Mouse (Mus musculus) left cerebral cortex, adult 18-20 months (tissue): ENCODE measurements around the gene Lsm8. TPM values are rescaled to one million over a fixed set of nuclear protein-coding genes. Genes with fewer than 3 reads are reported as not detected.
"Not testable (repeated sequence)": the region's sequence is repeated elsewhere in the genome, so short reads cannot be mapped to it uniquely, and the experiment has no call there.

Source experiments
- DNase-seq, 2 experiments: peaks; one replicate each; pipeline ENCODE4 v3.0.0; 2021 to 2022; ENCODE audit warnings: low spot score in 2 of 2, mixed read lengths in 1 of 2
- long read RNA-seq, 2 experiments: library from polyadenylated mRNA; stranded (forward); transcript quantifications; one replicate each; pipeline ENCODE4 v2.0.0; 2021
- total RNA-seq, 2 experiments: library from RNA; stranded (reverse); gene quantifications; 2 replicates each; pipeline ENCODE4 v1.2.3; 2021

Lsm8 gene
- total RNA-seq = 10 to 100 TPM; 30.9 to 32.5 TPM
- long read RNA-seq, experiment 1, transcript Lsm8-201 (4 exons, 807 nt) = major isoform, 28 of 31 reads
- long read RNA-seq, experiment 1, partial matches to known transcripts = 1 of 31 reads
- long read RNA-seq, experiment 1, other reads (novel, unspliced or antisense) = 2 of 31 reads
- long read RNA-seq, experiment 2, transcript Lsm8-201 (4 exons, 807 nt) = major isoform, 21 of 23 reads
- long read RNA-seq, experiment 2, partial matches to known transcripts = 2 of 23 reads
- long read RNA-seq, experiment 2, other reads (novel, unspliced or antisense) = 0 of 23 reads

GRCm38 (mm10) chr6:18848051-18848701 is at the start of gene Lsm8:
Gene Lsm8 (plus strand): TSS chr6:18848579.
- peak; percentile 96 to 97 for DNase-seq

GRCm38 (mm10) chr6:18800869-18801511 is 47.4 kb upstream of the Lsm8 start:
- DNase-seq = no peak

- DNase-seq = no peak
Observed at GRCm38 (mm10) chr6:18812623-18813022, 35.8 kb upstream of the Lsm8 start.

GRCm38 (mm10) chr6:18815606-18816005 is 32.8 kb upstream of the Lsm8 start:
- DNase-seq = no peak

GRCm38 (mm10) chr6:18819343-18819742 is 29.0 kb upstream of the Lsm8 start:
- DNase-seq = peak; percentile 80 to 84

GRCm38 (mm10) chr6:18820246-18820645 is 28.1 kb upstream of the Lsm8 start:
- no peak for DNase-seq

- DNase-seq = no peak
Observed at GRCm38 (mm10) chr6:18822812-18823211, 25.6 kb upstream of the Lsm8 start.

GRCm38 (mm10) chr6:18832958-18833357 is 15.4 kb upstream of the Lsm8 start:
- no peak for DNase-seq

GRCm38 (mm10) chr6:18844529-18844928 is 3.9 kb upstream of the Lsm8 start:
- DNase-seq = not testable (repeated sequence)

GRCm38 (mm10) chr6:18845571-18845970 is 2.8 kb upstream of the Lsm8 start:
- DNase-seq = not testable (repeated sequence)

- no peak for DNase-seq
Observed at GRCm38 (mm10) chr6:18848702-18849061, 303 bp downstream of the Lsm8 start.

- peak; percentile 14 to 48 for DNase-seq
Observed at GRCm38 (mm10) chr6:18855323-18855722, 6.9 kb downstream of the Lsm8 start.

GRCm38 (mm10) chr6:18856487-18857078 is 8.2 kb downstream of the Lsm8 start:
- no peak for DNase-seq

- DNase-seq = no peak
Observed at GRCm38 (mm10) chr6:18866018-18866417, 17.6 kb downstream of the Lsm8 start, which contains the start of gene Ankrd7. Gene Ankrd7 (plus strand): TSS chr6:18866318.

- peak in 1 of 2 experiments; percentile 35 for DNase-seq
Observed at GRCm38 (mm10) chr6:18889030-18889429, 40.7 kb downstream of the Lsm8 start.

- no peak for DNase-seq
Observed at GRCm38 (mm10) chr6:18894142-18894541, 45.8 kb downstream of the Lsm8 start.

Other genes starting within 250 kb of the Lsm8 start
- gene Ankrd7, start 17.7 kb downstream of the Lsm8 start, total RNA-seq = not detected